Mouse (Mus musculus) limb, embryonic 10.5 days (tissue): Measurements from ENCODE around the gene Cacna1c. TPM values are rescaled to one million over a fixed set of nuclear protein-coding genes. Genes with fewer than 3 reads are reported as not detected.

ENCODE experiments used
- DNase-seq: peaks from one replicate; pipeline ENCODE4 v3.0.0-alpha.2; 2017; ENCODE audit warnings: low spot score
- H3K27ac ChIP-seq: fragments of 300-500 bp; sonication (generic); 2 replicates; pipeline ENCODE4 v1.5.1; 2016; ENCODE audit warnings: mild to moderate bottlenecking
- H3K27me3 ChIP-seq: fragments of 300-500 bp; sonication (generic); 2 replicates; pipeline ENCODE4 v1.6.1; 2016; ENCODE audit warnings: low read depth, mild to moderate bottlenecking; ENCODE audit not compliant: poor library complexity, severe bottlenecking
- H3K36me3 ChIP-seq: fragments of 300-500 bp; sonication (generic); 2 replicates; pipeline ENCODE4 v1.6.1; 2016; ENCODE audit warnings: mild to moderate bottlenecking, moderate library complexity
- H3K4me1 ChIP-seq: fragments of 300-500 bp; sonication (generic); 2 replicates; pipeline ENCODE4 v1.6.1; 2016
- H3K4me3 ChIP-seq: fragments of 300-500 bp; sonication (generic); 2 replicates; pipeline ENCODE4 v1.5.1; 2016; ENCODE audit warnings: mild to moderate bottlenecking, moderate library complexity
- H3K9me3 ChIP-seq: fragments of 300-500 bp; sonication (generic); replicated peaks from 2 replicates; pipeline ENCODE4 v1.6.1; 2016; ENCODE audit warnings: mild to moderate bottlenecking
- WGBS: fragments of 180-500 bp; shearing (Covaris S2); methylation state at CpG from one replicate; pipeline ENCODE4 v1.1.7; 2016; 5-methylcytosine and 5-hydroxymethylcytosine counted together
- polyA plus RNA-seq: library from polyadenylated mRNA; unstranded; fragments of >200 nt; fragmentation: Nextera tagmentation; extraction: Ambion mirVana; gene quantifications from 2 replicates; pipeline ENCODE4 v1.2.1, GENCODE M21; 2016

The Cacna1c gene
- polyA plus RNA-seq, 1 experiment from 2014 or later, result 10.2 TPM

- 92% methylated on average over 8 of the region's 8 CpGs for WGBS
- H3K27ac ChIP-seq, result no peak overlapping the region
- H3K36me3 ChIP-seq, result peaks cover 15% of the 10 kb centered on the region; the same call in 1 of the 2 replicates
- H3K27me3 ChIP-seq, result no peaks in the 10 kb centered on the region
- DNase-seq, result no peak
- H3K4me3 ChIP-seq, result no peak overlapping the region
- peaks cover 22% of the 10 kb centered on the region for H3K4me1 ChIP-seq
- H3K9me3 ChIP-seq, result no peaks in the 10 kb centered on the region
Measured at GRCm38 (mm10) chr6:118753787-118754186, 442.4 kb downstream of the Cacna1c start.

GRCm38 (mm10) chr6:118753064-118753463 is 443.2 kb downstream of the Cacna1c start:
- peaks cover 18% of the 10 kb centered on the region for H3K4me1 ChIP-seq
- WGBS, result 90% methylated on average over 5 of the region's 5 CpGs
- H3K4me3 ChIP-seq, result no peak overlapping the region
- H3K9me3 ChIP-seq, result no peaks in the 10 kb centered on the region
- no peak overlapping the region for H3K27ac ChIP-seq
- DNase-seq, result no peak
- H3K27me3 ChIP-seq, result no peaks in the 10 kb centered on the region
- H3K36me3 ChIP-seq, result peaks cover 15% of the 10 kb centered on the region; the same call in 1 of the 2 replicates

GRCm38 (mm10) chr6:118749285-118749684 is 446.9 kb downstream of the Cacna1c start:
- H3K27me3 ChIP-seq, result no peaks in the 10 kb centered on the region
- no peak for DNase-seq
- H3K4me1 ChIP-seq, result no peaks in the 10 kb centered on the region
- H3K9me3 ChIP-seq, result no peaks in the 10 kb centered on the region
- no peak overlapping the region for H3K27ac ChIP-seq
- no peak overlapping the region for H3K4me3 ChIP-seq
- 86% methylated on average over 1 of the region's 1 CpGs for WGBS
- H3K36me3 ChIP-seq, result peaks cover 8% of the 10 kb centered on the region; the same call in 1 of the 2 replicates

- H3K36me3 ChIP-seq, result peaks cover 3% of the 10 kb centered on the region; the same call in 1 of the 2 replicates
- WGBS, result 49% methylated on average over 6 of the region's 6 CpGs
Measured at GRCm38 (mm10) chr6:118742701-118743100, 453.5 kb downstream of the Cacna1c start.

GRCm38 (mm10) chr6:118741841-118742240 is 454.4 kb downstream of the Cacna1c start:
- DNase-seq, result no peak
- no peak overlapping the region for H3K4me3 ChIP-seq
- H3K4me1 ChIP-seq, result peaks cover 6% of the 10 kb centered on the region; the same call in 1 of the 2 replicates
- peaks cover 3% of the 10 kb centered on the region; the same call in 1 of the 2 replicates for H3K36me3 ChIP-seq
- H3K27me3 ChIP-seq, result no peaks in the 10 kb centered on the region
- no peak overlapping the region for H3K27ac ChIP-seq
- 96% methylated on average over 14 of the region's 14 CpGs for WGBS
- H3K9me3 ChIP-seq, result no peaks in the 10 kb centered on the region

More at GRCm38 (mm10) chr6:118742701-118743100, 453.5 kb downstream of the Cacna1c start:
- H3K4me1 ChIP-seq, result peaks cover 6% of the 10 kb centered on the region; the same call in 1 of the 2 replicates
- DNase-seq, result no peak
- no peak overlapping the region for H3K4me3 ChIP-seq
- no peak overlapping the region for H3K27ac ChIP-seq
- no peaks in the 10 kb centered on the region for H3K27me3 ChIP-seq
- no peaks in the 10 kb centered on the region for H3K9me3 ChIP-seq

- no peak overlapping the region for H3K4me3 ChIP-seq
- H3K36me3 ChIP-seq, result peaks cover 3% of the 10 kb centered on the region; the same call in 1 of the 2 replicates
- no peaks in the 10 kb centered on the region for H3K9me3 ChIP-seq
- peaks cover 6% of the 10 kb centered on the region; the same call in 1 of the 2 replicates for H3K4me1 ChIP-seq
- no peak for DNase-seq
- 93% methylated on average over 9 of the region's 9 CpGs for WGBS
- no peak overlapping the region for H3K27ac ChIP-seq
- H3K27me3 ChIP-seq, result no peaks in the 10 kb centered on the region
Measured at GRCm38 (mm10) chr6:118739961-118740599, 456.1 kb downstream of the Cacna1c start.

- Histone ChIP-seq H3K27me3 (no peaks in the 10 kb centered on the region), H3K4me3 (no peak overlapping the region), H3K4me1 (peaks cover 6% of the 10 kb centered on the region; the same call in 1 of the 2 replicates), H3K36me3 (peaks cover 3% of the 10 kb centered on the region; the same call in 1 of the 2 replicates), H3K27ac (no peak overlapping the region), H3K9me3 (no peaks in the 10 kb centered on the region)
- WGBS, result 57% methylated on average over 4 of the region's 4 CpGs
- no peak for DNase-seq
Measured at GRCm38 (mm10) chr6:118739344-118739743, 456.9 kb downstream of the Cacna1c start.

- H3K27me3 ChIP-seq, result no peaks in the 10 kb centered on the region
- H3K4me3 ChIP-seq, result no peak overlapping the region
- no peak for DNase-seq
- peaks cover 6% of the 10 kb centered on the region; the same call in 1 of the 2 replicates for H3K4me1 ChIP-seq
- peaks cover 3% of the 10 kb centered on the region; the same call in 1 of the 2 replicates for H3K36me3 ChIP-seq
- WGBS, result 67% methylated on average over 3 of the region's 3 CpGs
- H3K9me3 ChIP-seq, result no peaks in the 10 kb centered on the region
- H3K27ac ChIP-seq, result no peak overlapping the region
Measured at GRCm38 (mm10) chr6:118738656-118739055, 457.6 kb downstream of the Cacna1c start.

GRCm38 (mm10) chr6:118737078-118737477 is 459.1 kb downstream of the Cacna1c start:
- H3K36me3 ChIP-seq, result peaks cover 3% of the 10 kb centered on the region
- no peak overlapping the region for H3K4me3 ChIP-seq
- H3K27ac ChIP-seq, result no peak overlapping the region
- H3K27me3 ChIP-seq, result no peaks in the 10 kb centered on the region
- no peaks in the 10 kb centered on the region for H3K9me3 ChIP-seq
- H3K4me1 ChIP-seq, result no peaks in the 10 kb centered on the region
- WGBS, result 81% methylated on average over 6 of the region's 6 CpGs
- no peak for DNase-seq

GRCm38 (mm10) chr6:118736491-118736890 is 459.7 kb downstream of the Cacna1c start:
- Histone ChIP-seq H3K27me3 (no peaks in the 10 kb centered on the region), H3K4me1 (no peaks in the 10 kb centered on the region), H3K9me3 (no peaks in the 10 kb centered on the region), H3K27ac (no peak overlapping the region), H3K4me3 (no peak overlapping the region), H3K36me3 (peaks cover 5% of the 10 kb centered on the region)
- DNase-seq, result no peak
- 86% methylated on average over 7 of the region's 7 CpGs for WGBS

GRCm38 (mm10) chr6:118735145-118735544 is 461.1 kb downstream of the Cacna1c start:
- 93% methylated on average over 3 of the region's 3 CpGs for WGBS
- Histone ChIP-seq H3K4me3 (no peak overlapping the region), H3K27me3 (no peaks in the 10 kb centered on the region), H3K9me3 (no peaks in the 10 kb centered on the region), H3K4me1 (no peaks in the 10 kb centered on the region), H3K36me3 (peaks cover 7% of the 10 kb centered on the region), H3K27ac (no peak overlapping the region)
- DNase-seq, result no peak

- Histone ChIP-seq H3K27me3 (no peaks in the 10 kb centered on the region), H3K4me1 (no peaks in the 10 kb centered on the region), H3K9me3 (no peaks in the 10 kb centered on the region), H3K36me3 (peaks cover 23% of the 10 kb centered on the region), H3K4me3 (no peak overlapping the region), H3K27ac (no peak overlapping the region)
- 93% methylated on average over 3 of the region's 3 CpGs for WGBS
- no peak for DNase-seq
Measured at GRCm38 (mm10) chr6:118731937-118732336, 464.3 kb downstream of the Cacna1c start.

- no peak for DNase-seq
- Histone ChIP-seq H3K27ac (no peak overlapping the region), H3K4me1 (peaks cover 6% of the 10 kb centered on the region; the same call in 1 of the 2 replicates), H3K36me3 (peaks cover 14% of the 10 kb centered on the region), H3K9me3 (no peaks in the 10 kb centered on the region), H3K27me3 (no peaks in the 10 kb centered on the region), H3K4me3 (no peak overlapping the region)
- 60% methylated on average over 4 of the region's 4 CpGs for WGBS
Measured at GRCm38 (mm10) chr6:118724908-118725307, 471.3 kb downstream of the Cacna1c start.
